Mouse (Mus musculus) heart, postnatal 0 days (tissue): ENCODE results near the gene Nek2.

Experiments used
- CTCF ChIP-seq: IDR thresholded peaks from 2 replicates; pipeline ENCODE4 v1.5.1; 2016; ENCODE audit warnings: antibody characterized with exemption, control low read depth, low read depth
- EP300 ChIP-seq: IDR thresholded peaks from 2 replicates; pipeline ENCODE4 v1.6.1; 2016; ENCODE audit warnings: antibody characterized with exemption, low read depth

DNA sequence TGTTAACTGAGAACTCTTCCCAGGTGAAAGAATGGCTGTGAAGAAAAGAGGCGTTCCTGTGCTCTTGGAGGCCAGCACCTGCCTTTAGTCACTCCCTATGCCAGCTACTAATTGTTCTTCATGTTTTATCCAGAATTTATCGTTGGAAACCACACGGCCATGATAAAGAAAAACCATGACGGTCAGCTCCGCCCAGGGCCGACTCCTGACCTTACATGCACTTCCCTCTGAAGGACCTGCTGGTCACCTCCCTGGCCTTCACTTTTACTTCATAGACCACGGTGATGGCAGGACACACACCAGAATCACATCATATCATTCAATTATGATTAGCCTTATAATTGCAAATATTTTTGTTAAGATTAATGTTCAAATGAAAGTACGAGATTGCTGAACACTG is 46.1 kb upstream of the Nek2 start:
- no peak for TF ChIP-seq CTCF
- no peak for TF ChIP-seq EP300
